Mouse (Mus musculus) adipocyte (in vitro differentiated cells): Measurements from ENCODE around the gene Fam49a.
A peak's percentile ranks its signal among the peaks of the same experiment; 100 is the strongest.

Experiments
- DNase-seq: peaks from one replicate; pipeline ENCODE4 v3.0.0-alpha.2; 2016; ENCODE audit warnings: low spot score

Gene Fam49a

DNA sequence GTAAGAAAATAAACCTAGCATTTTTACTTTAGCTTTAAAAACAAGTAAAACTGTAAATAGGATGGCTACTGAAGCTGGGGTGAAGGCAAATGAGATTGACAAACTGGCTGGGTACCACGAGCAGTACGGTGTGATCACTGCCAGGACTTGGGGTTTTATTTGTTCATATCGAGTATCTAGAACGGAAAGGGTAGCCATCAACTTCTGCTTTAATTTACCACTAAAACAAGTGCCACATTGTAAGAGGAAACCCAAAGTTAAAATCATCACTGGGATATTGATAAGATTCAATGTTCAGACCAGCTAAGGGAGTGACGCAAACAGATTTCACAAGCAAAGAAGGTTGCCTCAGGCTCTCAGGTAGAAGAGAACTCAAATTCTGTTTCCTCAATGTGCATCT lies 98.0 kb downstream of the Fam49a start:
- DNase-seq: no peak

DNA sequence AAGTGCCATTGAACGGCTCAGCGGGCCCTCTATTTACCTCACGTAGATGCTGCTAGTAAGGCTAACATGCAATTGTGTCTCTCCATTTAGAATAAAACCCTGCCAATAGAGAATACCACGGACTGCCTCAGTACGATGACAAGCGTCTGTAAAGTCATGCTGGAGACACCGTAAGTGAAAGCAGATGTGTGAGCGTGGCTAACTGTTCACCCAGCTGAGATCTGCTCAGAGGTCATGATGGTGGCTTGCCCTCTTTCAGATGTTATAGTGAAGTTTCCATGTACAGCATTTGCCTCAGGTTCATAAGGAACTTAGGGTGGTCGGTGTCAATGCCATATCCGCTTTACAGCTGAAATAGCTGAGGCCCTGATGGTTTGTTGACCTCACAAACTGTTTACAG lies 100.4 kb downstream of the Fam49a start:
- no peak for DNase-seq

DNA sequence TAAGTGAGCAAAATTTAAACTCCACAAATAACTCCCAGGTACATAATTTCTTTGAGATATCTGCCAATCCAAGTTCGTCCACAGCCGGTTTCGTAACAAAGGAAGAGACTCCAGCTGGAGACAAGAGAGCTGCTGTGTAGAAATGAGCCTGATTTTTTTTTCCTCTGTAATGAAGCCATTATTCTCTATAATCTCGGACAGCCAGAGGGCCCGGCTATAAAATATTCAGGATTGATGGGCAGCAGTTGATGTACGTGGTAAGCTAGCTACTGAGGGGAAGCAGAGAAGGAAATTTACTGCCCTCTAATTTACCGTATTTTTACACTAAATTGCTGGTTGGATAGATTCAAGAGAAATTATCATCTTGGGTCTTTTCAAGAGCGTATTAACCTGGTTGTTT lies 102.3 kb downstream of the Fam49a start:
- DNase-seq: no peak

DNA sequence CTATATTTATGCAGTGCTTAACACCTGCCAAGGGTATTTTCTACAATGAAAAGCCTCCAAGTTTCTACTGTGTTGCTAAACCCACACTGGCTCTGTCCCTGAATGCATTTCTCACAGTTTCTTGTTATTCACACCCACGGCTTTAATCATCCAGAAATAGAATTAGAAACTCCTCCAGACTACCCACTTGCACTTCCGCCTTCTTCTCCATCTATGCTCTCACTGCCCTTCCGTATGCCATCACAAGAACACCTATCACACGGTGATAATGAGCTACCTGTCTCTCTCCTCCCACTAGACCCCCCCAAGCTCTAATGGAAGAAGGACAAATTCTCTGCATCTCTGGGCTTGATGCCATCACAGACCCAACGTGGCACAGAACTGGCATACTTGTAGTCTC lies 105.5 kb downstream of the Fam49a start:
- DNase-seq: no peak

DNA sequence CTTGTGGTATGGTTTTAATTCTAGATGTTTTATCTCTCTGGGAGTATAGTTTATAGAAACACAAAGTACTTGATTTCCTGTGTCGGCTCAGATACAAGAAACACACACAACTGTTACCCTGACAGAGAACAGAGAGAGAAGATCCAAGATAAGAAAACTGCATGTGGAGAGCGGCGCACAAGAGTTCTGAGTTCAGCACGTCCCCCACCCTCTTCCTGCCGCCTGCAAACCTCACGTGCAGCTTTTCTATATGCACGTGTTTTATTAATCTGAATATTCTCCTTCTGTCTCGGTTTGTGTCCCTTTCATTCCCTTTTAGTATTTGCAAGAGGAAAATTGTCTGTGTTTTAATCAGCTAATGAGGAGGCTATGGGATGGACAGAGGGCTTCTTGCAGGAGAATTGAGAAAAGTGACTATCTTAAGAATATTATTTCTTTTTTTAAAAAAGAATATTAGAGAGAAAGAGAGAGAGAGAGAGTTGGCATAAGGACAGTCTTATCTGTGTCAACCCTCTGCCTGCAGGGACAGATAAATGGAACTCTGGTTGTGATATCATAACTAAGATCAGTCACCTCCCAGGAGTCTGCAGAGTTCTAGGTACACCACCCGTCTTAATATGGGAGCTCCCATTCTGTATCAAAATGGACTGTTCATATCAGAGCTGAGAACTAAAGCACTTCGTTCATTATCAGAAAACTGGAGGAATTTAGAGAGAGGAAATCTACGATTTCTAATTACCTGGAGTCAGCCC lies 111.3 kb downstream of the Fam49a start:
- DNase-seq: no peak

DNA sequence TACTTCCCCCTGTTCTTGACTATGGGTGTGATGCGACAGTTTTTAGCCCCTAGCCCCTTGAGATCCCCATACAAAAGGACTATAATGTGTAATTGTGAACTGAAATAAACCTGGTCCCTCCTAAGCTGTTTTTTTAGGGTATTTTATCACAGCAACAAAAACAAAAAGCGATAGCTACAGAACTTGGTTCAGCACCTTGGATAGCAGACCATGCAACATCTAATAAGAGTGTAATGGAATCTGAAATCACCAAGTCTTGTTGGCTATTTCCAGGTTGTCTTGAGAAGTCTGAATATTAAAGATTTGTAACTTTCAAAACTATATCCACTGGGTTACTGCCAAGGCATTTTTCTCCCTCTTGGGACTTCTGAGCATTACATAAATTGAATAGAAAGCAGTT lies 117.1 kb downstream of the Fam49a start:
- no peak for DNase-seq

DNA sequence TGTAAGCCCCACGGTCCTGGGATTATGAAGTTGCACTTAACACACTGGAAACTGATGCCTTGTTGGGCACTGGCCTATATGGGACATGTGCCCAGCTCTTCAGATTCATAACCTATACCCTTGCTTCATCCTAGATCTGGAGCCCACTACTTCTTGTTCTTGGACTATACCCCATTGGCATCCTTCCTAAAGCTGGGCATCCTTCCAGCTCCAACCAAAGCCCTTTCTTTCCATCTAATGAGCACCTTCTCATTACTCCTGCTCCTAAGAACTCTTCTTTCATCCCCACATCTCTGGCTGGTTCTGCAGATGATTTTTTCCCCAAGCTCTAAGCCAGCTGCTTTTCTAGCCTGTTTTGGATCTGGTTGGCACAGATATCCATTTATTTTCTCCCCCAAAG lies 127.3 kb downstream of the Fam49a start:
- DNase-seq: no peak

DNA sequence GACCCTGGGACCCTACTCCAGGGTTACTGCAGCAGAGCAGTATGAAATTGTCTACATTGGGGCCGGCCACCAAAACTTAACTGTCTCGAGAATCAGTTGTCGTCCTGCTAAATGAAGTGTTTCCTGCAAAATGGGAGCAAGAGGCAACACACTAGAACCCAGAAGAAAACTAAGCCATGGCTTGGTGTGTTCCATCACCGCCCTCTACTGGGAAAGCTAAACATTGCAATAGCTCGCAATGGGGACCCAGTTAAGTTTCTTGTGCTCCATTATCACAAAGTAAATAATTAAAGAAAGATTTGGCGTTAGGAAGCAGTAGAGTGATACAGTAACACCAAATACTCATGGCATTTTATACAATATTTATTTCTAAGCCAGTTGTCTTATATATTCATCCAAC lies 134.3 kb downstream of the Fam49a start:
- DNase-seq: no peak

DNA sequence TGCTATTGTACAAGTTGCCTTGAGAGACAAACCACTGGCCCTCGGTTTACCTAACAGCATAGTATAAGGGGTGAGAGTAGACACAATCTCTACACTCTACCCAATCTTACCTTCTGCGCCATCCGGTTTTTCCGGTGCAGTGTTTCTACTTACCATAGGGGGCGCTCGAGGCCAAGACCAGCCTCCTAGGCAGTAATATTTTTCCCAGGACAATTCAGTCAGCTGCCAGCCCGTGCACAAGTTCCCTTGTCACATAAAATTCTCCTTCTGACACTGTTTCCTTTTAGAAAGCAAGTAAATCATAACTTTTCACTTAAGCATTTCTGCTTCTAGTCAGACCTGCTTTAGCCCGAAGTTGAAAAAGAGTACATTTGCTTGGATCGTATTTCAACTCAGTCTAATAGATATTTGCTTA lies 139.1 kb downstream of the Fam49a start:
- DNase-seq: no peak

DNA sequence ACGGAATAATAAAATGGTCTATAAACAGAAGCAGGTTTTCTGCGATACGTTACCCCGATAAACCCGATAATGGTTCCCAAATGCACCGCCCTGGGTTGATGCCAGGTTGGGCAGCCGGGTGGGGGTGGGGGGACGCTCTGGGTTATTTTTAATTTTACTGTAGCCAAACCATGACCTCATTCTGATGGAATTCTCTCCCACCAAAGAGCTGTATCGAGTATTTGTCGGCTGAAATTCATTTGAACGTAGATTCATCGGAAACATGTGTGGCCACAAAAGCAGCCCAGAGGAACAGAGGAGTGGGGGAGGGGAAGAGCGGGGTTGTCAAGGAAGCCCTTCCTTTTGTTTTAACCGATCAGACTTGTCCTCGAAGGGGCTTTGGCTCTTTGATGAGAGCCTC lies 139.6 kb downstream of the Fam49a start:
- DNase-seq: no peak

DNA sequence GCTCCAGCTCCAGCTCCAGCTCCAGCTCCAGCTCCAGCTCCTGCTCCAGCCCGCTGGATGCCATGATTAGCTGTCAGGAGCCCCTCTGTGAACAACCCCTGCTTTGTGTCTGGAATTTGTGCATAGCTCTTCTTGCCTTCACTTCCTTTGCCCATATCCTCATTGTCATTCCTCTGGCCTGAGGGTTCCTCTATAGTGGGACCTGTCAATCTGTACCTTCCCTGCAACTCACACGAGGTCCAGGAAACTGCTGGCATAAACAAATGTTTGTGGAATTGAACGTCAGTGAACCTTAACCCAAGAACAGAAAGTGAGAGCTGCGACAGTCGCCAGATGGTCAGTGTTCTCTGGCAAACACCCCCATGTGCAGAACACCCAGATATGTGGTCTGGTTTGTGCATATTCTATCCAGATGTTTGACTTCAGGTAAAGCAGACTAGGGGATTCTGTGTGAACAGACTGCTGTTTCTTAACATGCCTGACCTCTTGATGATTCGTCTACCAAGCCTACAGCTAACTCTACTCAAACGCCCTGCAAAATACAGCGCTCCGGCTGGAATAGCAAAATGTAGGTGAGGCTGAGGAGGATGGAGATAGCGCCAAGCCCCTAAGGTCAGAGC lies 143.7 kb downstream of the Fam49a start:
- no peak for DNase-seq

DNA sequence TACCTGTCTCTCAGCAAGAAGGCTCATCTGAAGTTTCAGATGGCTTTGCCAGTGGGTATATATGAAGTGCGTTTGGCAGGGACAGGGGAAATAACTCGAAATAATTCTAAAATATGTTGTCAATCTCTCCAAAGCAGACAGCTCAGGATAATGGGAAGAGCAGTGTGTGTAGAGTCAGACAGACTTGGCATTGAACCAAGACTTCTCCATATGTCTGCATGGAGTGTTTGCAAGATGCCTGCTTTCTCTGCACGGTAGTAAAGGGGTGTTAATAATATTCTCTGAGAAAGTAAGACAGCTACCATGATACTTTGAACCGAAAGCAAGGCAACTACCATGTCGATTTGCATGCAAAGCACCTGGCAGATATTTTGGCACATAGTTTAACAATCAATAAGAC lies 147.1 kb downstream of the Fam49a start:
- no peak for DNase-seq

DNA sequence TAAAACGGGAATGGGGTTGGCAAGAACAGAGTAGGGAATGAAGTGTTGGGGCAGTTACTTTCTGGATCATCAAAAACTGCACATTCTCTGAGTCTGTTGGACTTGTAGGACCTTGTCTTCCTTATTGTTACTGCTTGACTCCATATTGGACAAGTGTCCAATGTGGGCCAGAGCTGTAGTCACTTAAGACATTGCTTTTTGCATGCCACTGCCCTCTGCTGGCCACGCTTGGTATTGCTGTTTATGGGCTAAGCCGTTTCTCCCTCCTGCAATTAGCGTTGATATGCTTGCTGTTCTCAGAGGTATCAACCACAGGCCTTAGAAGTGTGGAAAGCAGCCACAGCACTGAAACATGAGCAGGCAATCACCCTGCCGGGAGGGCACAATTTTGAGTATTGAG lies 150.7 kb downstream of the Fam49a start:
- peak; percentile 29 for DNase-seq

DNA sequence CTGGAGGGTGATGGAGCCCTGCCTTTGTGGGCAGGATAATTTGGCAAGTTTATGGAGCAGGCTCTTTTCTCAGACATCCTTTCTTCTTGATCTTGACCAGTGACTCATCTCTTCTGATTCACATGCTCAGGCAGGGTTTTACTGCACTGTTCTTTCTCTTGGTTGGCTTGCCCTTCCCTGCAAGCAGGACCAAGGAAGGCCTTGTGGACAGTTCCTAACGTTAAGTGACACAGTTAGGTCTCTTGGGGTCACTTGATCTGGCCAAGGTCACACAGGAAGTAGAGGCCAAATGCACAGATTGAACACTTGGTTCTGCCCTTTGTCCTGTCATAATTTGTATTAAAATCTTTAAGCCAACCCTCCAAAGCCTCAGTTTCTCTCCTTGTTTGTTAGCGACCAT lies 158.5 kb downstream of the Fam49a start:
- DNase-seq: no peak

DNA sequence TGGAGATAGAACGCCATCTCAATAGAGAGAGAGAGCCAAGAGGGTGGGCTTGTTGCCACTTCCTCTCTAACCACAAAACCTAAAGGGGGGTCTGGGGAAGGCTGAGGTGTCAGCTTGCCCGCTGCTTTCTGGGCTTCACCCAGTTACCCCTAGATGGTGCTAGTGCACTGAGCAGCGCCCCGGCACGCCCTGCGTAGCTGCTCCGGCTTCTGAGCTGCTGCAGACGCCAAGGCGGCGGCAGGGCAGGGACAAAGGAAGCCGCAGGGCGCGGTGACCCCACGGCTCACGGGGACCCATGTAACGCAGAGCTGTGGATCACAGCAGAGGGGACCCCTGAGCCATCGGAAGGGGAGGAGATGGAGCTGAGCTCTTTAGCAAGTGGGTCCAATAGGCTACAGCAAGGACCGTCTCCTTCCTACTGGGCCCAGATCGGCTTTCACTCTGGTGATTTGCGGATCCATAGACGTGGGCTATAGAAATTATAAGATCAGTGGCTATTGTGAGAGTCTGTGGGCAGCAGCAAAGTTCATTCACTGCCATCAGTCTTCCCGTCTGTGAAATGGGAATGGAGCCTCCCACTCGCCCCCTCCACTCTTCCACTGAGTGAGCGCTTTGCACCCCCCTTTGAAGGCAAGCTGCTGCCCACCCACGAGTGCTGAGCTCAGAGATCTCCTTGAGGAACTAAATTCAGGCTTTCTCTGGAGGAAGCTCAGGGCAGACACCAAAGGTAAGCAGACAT lies 159.1 kb downstream of the Fam49a start:
- no peak for DNase-seq

DNA sequence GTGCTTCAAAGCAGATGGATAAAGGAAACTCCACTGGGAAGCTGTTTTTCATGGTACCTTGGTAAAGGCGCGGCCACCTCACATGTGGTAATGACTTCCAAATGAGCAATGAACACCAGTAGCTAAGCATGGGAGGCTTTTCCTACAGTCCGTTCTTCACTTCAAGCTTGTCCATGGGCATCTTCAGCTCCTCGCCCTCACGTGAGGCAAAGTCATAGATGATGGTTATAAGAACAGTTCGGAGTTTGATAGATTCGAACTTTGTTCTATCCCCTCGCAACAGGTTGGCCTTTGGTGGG lies 159.6 kb downstream of the Fam49a start:
- DNase-seq: no peak

DNA sequence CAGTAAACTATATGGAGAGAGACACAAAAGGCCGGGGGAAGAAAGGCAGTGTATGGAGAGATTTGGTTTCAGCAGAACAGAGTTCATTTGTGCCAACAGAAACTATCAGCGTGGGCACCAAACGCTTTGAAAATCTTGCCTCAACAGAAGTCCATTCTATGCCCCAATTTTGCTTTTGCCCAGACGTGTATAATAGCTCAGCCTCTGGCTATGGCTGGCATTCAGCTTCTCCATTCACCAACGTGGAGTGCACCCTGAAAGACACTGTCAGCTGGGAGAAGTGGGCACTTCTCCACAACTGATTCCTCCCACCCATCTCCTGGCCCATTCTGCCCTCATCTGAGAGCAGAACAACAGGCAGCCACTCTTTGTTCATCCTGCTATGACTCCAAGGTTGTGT lies 163.2 kb downstream of the Fam49a start:
- DNase-seq: no peak

DNA sequence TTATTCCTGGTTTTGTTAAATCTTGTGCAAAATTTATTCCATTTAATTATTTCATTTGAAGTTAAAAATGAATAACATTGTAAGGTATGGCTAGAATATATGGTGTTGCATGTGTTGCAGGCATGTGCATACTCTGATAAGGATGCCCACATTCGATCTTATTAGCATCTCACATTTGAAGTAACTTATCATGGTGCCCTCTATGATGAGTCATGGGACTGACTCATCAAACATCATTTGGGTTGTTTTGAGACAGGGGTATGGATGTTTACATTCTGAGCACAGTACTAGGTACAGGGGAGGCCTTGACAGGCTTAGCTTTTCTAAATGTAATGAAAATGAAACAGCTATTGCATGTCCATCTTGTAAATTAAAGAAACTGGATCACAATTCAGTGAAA lies 165.3 kb downstream of the Fam49a start:
- no peak for DNase-seq

DNA sequence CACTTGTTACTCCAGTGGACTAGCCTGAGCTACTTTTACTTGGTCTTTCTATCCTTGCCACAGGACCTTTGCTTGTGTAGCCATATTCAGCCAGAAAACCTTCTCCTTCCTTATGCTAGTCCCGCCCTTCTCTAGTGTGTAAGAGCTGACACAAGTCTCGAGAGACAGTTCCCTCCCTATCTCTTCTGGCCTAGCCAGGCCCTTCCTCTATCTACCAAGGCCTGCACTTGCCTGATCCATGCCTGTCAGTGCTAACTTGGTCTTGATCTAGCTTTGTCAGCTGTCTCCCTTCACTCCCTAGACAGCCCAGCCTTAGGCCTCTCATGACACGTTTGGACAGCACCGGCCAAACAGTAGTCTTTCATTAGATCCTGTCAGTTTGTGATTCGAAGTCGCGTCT lies 166.9 kb downstream of the Fam49a start:
- DNase-seq: no peak
